Mouse (Mus musculus) lung, adult 2 months (tissue): ENCODE data around the gene Gal. TPM values are rescaled to one million over a fixed set of nuclear protein-coding genes. Genes with fewer than 3 reads are reported as not detected.

Source experiments
- DNase-seq: peaks from one replicate; pipeline ENCODE4 v3.0.0; 2022
- H3K4me1 ChIP-seq: fragments of 200-500 bp; 2 replicates; pipeline ENCODE4 v1.6.1; 2011; ENCODE audit warnings: low read length; ENCODE audit not compliant: control insufficient read depth, insufficient read depth
- H3K4me3 ChIP-seq: fragments of 200-500 bp; replicated peaks from 2 replicates; pipeline ENCODE3; 2011; ENCODE audit warnings: low read depth, mild to moderate bottlenecking, control low read depth, low read length; ENCODE audit errors: extremely low read depth
- CTCF ChIP-seq: fragments of 200-500 bp; IDR thresholded peaks from 2 replicates; pipeline ENCODE4 v1.5.1; 2011; ENCODE audit warnings: mild to moderate bottlenecking, low read length, control low read depth; ENCODE audit not compliant: insufficient read depth
- POLR2A ChIP-seq: fragments of 200-500 bp; IDR thresholded peaks from 2 replicates; pipeline ENCODE4 v1.6.1; 2011; ENCODE audit warnings: low read depth, mild to moderate bottlenecking, control low read depth, low read length, borderline replicate concordance; ENCODE audit errors: extremely low read depth
- WGBS: fragments of 180-500 bp; shearing (Covaris S2); methylation state at CpG from one replicate; pipeline ENCODE4 v1.1.7; 2018; 5-methylcytosine and 5-hydroxymethylcytosine counted together
- polyA plus RNA-seq: library from polyadenylated mRNA; depleted of rRNA; stranded (reverse); fragments of >200 nt; gene quantifications from 2 replicates; pipeline ENCODE4 v1.2.3, GENCODE M21; 2012; rRNA removed

The Gal gene
- 4.0 and 4.9 TPM in 2 replicates for polyA plus RNA-seq

GRCm38 (mm10) chr19:3414268-3414733 lies at the start of gene Gal:
TSS of gene Gal (minus strand) at chr19:3414544.
- peaks cover 7% of the 10 kb centered on the region; the same call in 1 of the 2 replicates for H3K4me1 ChIP-seq
- 3% methylated on average over 37 of the region's 37 CpGs for WGBS
- peak; percentile 12 for DNase-seq
- TF ChIP-seq POLR2A = no peak
- no peak for TF ChIP-seq CTCF
- no peak within 1 kb of the TSS for H3K4me3 ChIP-seq

GRCm38 (mm10) chr19:3459986-3460385 lies 45.6 kb upstream of the Gal start:
- 98% methylated on average over 3 of the region's 3 CpGs for WGBS
- Histone ChIP-seq H3K4me1 (no peaks in the 10 kb centered on the region), H3K4me3 (no peak overlapping the region)
- DNase-seq = no peak
- no peak for TF ChIP-seq CTCF
- no peak for TF ChIP-seq POLR2A

GRCm38 (mm10) chr19:3458331-3459099 lies 44.2 kb upstream of the Gal start:
- no peak for DNase-seq
- TF ChIP-seq POLR2A (no peak), CTCF (no peak)
- Histone ChIP-seq H3K4me1 (no peaks in the 10 kb centered on the region), H3K4me3 (no peak overlapping the region)
- WGBS = 84% methylated on average over 6 of the region's 6 CpGs

GRCm38 (mm10) chr19:3457700-3458099 lies 43.4 kb upstream of the Gal start:
- no peak for TF ChIP-seq CTCF
- TF ChIP-seq POLR2A = no peak
- Histone ChIP-seq H3K4me3 (no peak overlapping the region), H3K4me1 (no peaks in the 10 kb centered on the region)
- WGBS = 85% methylated on average over 4 of the region's 4 CpGs
- DNase-seq = no peak

- 37% methylated on average over 6 of the region's 6 CpGs for WGBS
- DNase-seq = no peak
- Histone ChIP-seq H3K4me3 (no peak overlapping the region), H3K4me1 (no peaks in the 10 kb centered on the region)
- TF ChIP-seq POLR2A = no peak
- TF ChIP-seq CTCF = no peak
Observed at GRCm38 (mm10) chr19:3451649-3452048, 37.3 kb upstream of the Gal start.

- H3K4me3 ChIP-seq = no peak overlapping the region
- DNase-seq = peak; percentile 43
- 14% methylated on average over 6 of the region's 6 CpGs for WGBS
- TF ChIP-seq CTCF (peak; percentile 46; the same call in 1 of the 2 replicates), POLR2A (no peak)
- H3K4me1 ChIP-seq = no peaks in the 10 kb centered on the region
Observed at GRCm38 (mm10) chr19:3451170-3451569, 36.8 kb upstream of the Gal start.

- H3K4me3 ChIP-seq = no peak overlapping the region
- DNase-seq = no peak
- WGBS = 87% methylated on average over 3 of the region's 3 CpGs
Observed at GRCm38 (mm10) chr19:3450714-3451113, 36.4 kb upstream of the Gal start.

GRCm38 (mm10) chr19:3449248-3449647 lies 34.9 kb upstream of the Gal start:
- Histone ChIP-seq H3K4me1 (no peaks in the 10 kb centered on the region), H3K4me3 (no peak overlapping the region)
- 33% methylated on average over 3 of the region's 3 CpGs for WGBS
- peak; percentile 11 for DNase-seq
- no peak for TF ChIP-seq CTCF
- TF ChIP-seq POLR2A = no peak

More at GRCm38 (mm10) chr19:3450714-3451113, 36.4 kb upstream of the Gal start:
- no peak for TF ChIP-seq CTCF
- TF ChIP-seq POLR2A = no peak
- no peaks in the 10 kb centered on the region for H3K4me1 ChIP-seq

GRCm38 (mm10) chr19:3447348-3447747 lies 33.0 kb upstream of the Gal start:
- WGBS = 61% methylated on average over 3 of the region's 3 CpGs
- TF ChIP-seq POLR2A = no peak
- TF ChIP-seq CTCF = no peak
- H3K4me3 ChIP-seq = no peak overlapping the region
- H3K4me1 ChIP-seq = no peaks in the 10 kb centered on the region
- DNase-seq = no peak

GRCm38 (mm10) chr19:3441092-3441491 lies 26.7 kb upstream of the Gal start:
- Histone ChIP-seq H3K4me1 (no peaks in the 10 kb centered on the region), H3K4me3 (no peak overlapping the region)
- 69% methylated on average over 10 of the region's 10 CpGs for WGBS
- DNase-seq = no peak
- TF ChIP-seq CTCF (no peak), POLR2A (no peak)
